Mouse (Mus musculus): ENCODE measurements around the gene Als2.

Als2 gene

GRCm38 (mm10) chr1:59236856-59237441 is at the start of gene Als2:
Gene Als2 (minus strand): TSS chr1:59237231.
- in situ Hi-C loops (cut with MboI, MseI) = loop anchor here (5.0 to 10.0 kb wide), 3 partner anchors 95 to 475 kb away; no protein-coding TSS in a partner anchor

GRCm38 (mm10) chr1:59286316-59286850 is 49.4 kb upstream of the Als2 start:
- in situ Hi-C loops (cut with MboI, MseI) = no loop called here

- in situ Hi-C loops (cut with MboI, MseI) = no loop called here
These were observed 48.8 kb upstream of the Als2 start for GRCm38 (mm10) chr1:59285880-59286279.

GRCm38 (mm10) chr1:59272189-59272588 is 35.2 kb upstream of the Als2 start:
- in situ Hi-C loops (cut with MboI, MseI) = no loop called here

- in situ Hi-C loops (cut with MboI, MseI) = no loop called here
These were observed 33.1 kb upstream of the Als2 start for GRCm38 (mm10) chr1:59269951-59270689.

GRCm38 (mm10) chr1:59269466-59269865 is 32.4 kb upstream of the Als2 start:
- in situ Hi-C loops (cut with MboI, MseI) = no loop called here

- in situ Hi-C loops (cut with MboI, MseI) = no loop called here
These were observed 31.9 kb upstream of the Als2 start for GRCm38 (mm10) chr1:59268931-59269330.

- in situ Hi-C loops (cut with MboI, MseI) = no loop called here
These were observed 20.7 kb upstream of the Als2 start for GRCm38 (mm10) chr1:59257736-59258135.

GRCm38 (mm10) chr1:59256751-59257231 is 19.8 kb upstream of the Als2 start, which contains the start of gene Cdk15:
Gene Cdk15 (plus strand): TSS chr1:59256906.
- in situ Hi-C loops (cut with MboI, MseI) = no loop called here

GRCm38 (mm10) chr1:59253301-59253909 is 16.4 kb upstream of the Als2 start:
- in situ Hi-C loops (cut with MboI, MseI) = no loop called here

GRCm38 (mm10) chr1:59252762-59253161 is 15.7 kb upstream of the Als2 start:
- in situ Hi-C loops (cut with MboI, MseI) = no loop called here

- in situ Hi-C loops (cut with MboI, MseI) = no loop called here
These were observed 10.6 kb upstream of the Als2 start for GRCm38 (mm10) chr1:59247602-59248001.

- in situ Hi-C loops (cut with MboI, MseI) = loop anchor here in 1 of 2 experiments (5.0 kb wide), 3 partner anchors 96 to 384 kb away; no protein-coding TSS in a partner anchor
These were observed 6.7 kb upstream of the Als2 start for GRCm38 (mm10) chr1:59243770-59244169.

GRCm38 (mm10) chr1:59237614-59238211 is 682 bp upstream of the Als2 start:
- in situ Hi-C loops (cut with MboI, MseI) = loop anchor here (5.0 to 10.0 kb wide), 3 partner anchors 95 to 475 kb away; no protein-coding TSS in a partner anchor

- in situ Hi-C loops (cut with MboI, MseI) = no loop called here
These were observed 7.8 kb downstream of the Als2 start for GRCm38 (mm10) chr1:59229187-59229586.

GRCm38 (mm10) chr1:59228552-59228951 is 8.5 kb downstream of the Als2 start:
- in situ Hi-C loops (cut with MboI, MseI) = no loop called here

- in situ Hi-C loops (cut with MboI, MseI) = no loop called here
These were observed 14.8 kb downstream of the Als2 start for GRCm38 (mm10) chr1:59222101-59222825.

GRCm38 (mm10) chr1:59221591-59221990 is 15.4 kb downstream of the Als2 start:
- in situ Hi-C loops (cut with MboI, MseI) = no loop called here

- in situ Hi-C loops (cut with MboI, MseI) = no loop called here
These were observed 16.7 kb downstream of the Als2 start for GRCm38 (mm10) chr1:59220371-59220770.

GRCm38 (mm10) chr1:59215446-59215845 is 21.6 kb downstream of the Als2 start:
- in situ Hi-C loops (cut with MboI, MseI) = no loop called here

- in situ Hi-C loops (cut with MboI, MseI) = no loop called here
These were observed 24.1 kb downstream of the Als2 start for GRCm38 (mm10) chr1:59212951-59213350.

Data from T-helper 17 cell (primary cell).